Mouse (Mus musculus) effector memory CD4-positive, alpha-beta T cell, adult 5 months (primary cell): ENCODE measurements around the gene Sec24a. TPM values are rescaled to one million over a fixed set of nuclear protein-coding genes. Genes with fewer than 3 reads are reported as not detected.

Source experiments
- polyA plus RNA-seq: library from polyadenylated mRNA; unstranded; fragments of 100-300 nt; shearing (Covaris generic); gene quantifications from one replicate; pipeline ENCODE4 v1.2.1, GENCODE M21; 2017

Sec24a gene
- 33.1 TPM for polyA plus RNA-seq

DNA sequence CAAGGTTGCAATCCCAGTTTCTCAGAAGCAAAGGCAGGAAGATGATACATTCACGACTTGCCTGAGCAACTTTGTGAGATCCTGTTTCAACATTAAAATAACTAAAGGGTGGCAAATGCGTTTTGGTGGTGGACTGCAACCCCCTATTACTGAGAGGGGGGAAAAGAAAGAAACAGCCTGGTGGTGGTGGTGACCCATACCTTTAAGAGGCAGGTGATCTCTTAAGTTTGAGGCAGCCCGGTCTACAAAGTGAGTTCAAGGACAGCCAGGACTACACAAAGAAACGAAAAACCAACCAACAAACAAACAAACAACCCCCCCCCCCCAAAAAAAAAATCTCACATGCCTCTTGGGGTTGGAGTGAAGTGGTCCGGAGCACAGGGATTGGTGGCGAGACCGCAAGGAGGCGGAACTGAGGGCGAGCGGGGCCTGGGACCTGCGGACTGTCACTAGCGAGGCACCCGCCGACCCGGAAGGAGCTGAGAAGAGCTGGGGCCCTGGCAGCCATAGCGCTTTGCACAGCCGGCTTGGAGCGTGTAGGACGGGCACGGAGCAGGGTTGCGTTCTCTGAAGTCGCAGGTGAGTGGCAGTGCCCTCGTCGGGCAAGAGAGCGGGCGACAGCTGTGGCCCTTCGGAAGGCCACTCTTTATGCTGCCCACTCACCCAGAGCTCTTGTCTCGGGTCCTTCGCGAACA is at the start of gene Sec24a, which contains the start of gene Sar1b:
Sec24a (minus strand) TSS at position 422 of the 695 bp plus-strand sequence.
Sar1b (plus strand) TSS at position 475 of the 695 bp plus-strand sequence.

DNA sequence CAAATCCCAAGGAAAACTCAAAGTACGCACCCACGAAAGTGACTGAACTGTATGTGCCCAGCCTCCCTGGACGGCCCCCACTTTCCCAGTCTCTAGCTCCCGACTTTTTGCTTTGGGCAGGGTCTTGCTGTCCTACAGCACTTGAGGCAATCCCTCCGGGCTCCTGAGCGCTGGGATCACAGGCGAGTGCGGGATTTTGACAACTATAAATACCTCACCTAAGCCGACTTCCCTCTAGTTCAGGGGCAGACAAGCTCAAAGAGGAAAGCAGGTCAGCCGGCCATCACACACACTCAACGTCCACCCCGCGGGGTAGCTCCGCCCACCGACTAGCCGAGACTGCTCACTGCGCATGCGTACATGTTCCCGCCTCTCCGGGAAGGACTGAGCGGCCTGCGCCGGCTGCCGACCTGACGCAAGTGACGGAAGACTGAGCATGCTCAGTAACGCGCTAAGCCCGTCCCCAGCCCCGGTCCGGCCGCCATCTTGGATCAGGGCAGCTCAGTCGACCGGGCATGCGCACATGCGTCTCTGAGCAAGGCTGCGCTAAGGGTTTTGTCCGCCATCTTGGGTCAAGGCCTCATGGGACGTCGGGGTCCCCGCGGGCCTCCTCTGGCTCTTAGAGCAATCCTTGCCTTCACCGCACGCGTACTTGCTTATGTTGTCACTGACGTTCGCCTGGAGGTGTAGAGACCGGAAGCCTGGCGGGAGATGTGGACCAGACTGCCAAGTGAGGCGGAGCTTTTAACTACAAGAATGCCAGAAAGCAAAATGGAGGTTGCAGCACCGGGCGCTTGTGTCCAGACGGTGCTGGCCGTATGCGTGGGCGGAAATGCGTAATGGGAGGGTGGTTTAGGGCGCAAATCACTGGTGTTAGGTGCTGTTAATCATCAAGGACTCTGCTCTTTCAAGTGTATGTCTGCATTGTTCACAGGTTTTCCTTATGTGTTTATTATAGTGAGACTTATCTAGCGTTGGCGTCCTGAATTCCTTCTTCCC is 74.8 kb downstream of the Sec24a start, which contains the start of gene 0610009B22Rik:
0610009B22Rik (minus strand) TSS at position 545 of the 999 bp plus-strand sequence.

DNA sequence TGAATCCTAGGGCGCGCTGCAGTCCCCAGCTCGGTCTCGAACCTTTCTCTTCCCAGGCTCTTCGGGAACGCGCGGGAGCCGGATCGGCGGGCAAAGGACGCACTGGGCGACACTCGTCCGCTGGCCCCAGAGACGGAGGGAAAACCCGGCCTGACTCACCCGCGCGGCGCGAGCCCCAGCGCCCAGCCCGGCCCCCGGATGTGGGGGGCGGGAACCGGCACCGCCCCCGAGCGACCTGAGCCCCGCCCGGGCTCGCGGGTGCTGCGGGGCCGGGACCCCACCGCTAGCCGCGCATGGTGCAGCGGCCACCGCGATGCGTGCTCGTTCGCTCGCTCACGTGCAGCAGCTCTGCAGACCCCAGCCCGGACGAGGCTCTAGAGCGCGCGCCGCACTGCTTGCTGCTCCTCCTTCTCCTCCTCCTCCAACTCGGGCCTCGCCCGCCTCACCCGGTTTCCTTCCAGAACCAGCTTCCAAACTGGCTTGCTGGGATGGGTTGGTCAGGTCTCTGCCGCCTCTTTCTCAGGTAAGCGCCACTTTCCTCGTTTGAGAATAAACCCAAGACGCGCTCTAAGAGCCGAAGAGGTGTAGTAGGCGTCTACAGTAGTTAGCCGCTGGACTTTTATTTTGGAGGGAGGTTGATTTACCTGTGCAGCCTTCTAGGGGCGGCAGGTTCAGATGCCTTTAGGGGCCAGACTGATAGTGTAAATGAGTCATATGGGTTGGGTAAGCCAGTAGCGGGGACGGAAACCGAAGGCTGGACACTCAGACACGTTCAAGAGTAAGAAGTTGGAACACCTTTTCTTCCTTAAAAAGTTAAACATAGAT is 112.5 kb downstream of the Sec24a start, which contains the start of the genes N4bp3 and D930048N14Rik:
N4bp3 (minus strand) TSS at position 152 of the 825 bp plus-strand sequence.
D930048N14Rik (plus strand) TSS at position 264 of the 825 bp plus-strand sequence.

Other genes with a start within 250 kb of the Sec24a start
- gene Phykpl, start 178.9 kb downstream of the Sec24a start, polyA plus RNA-seq: 17.5 TPM
- gene Hnrnpab, start 156.8 kb downstream of the Sec24a start, polyA plus RNA-seq: 493 TPM
- gene Nhp2, start 143.9 kb downstream of the Sec24a start, polyA plus RNA-seq: 51.1 TPM
- 67.4 TPM for gene Rmnd5b, start 127.7 kb downstream of the Sec24a start, polyA plus RNA-seq
- gene N4bp3, start 112.8 kb downstream of the Sec24a start, polyA plus RNA-seq: 8.2 TPM
- gene D930048N14Rik, start 112.7 kb downstream of the Sec24a start, polyA plus RNA-seq: 0.50 TPM
- gene 0610009B22Rik, start 74.8 kb downstream of the Sec24a start, polyA plus RNA-seq: 5.4 TPM
- gene Sar1b, start 53 bp upstream of the Sec24a start, polyA plus RNA-seq: 73.8 TPM
- 7.7 TPM for gene Jade2, start 94.0 kb upstream of the Sec24a start, polyA plus RNA-seq
- gene Cdkn2aipnl, start 204.0 kb upstream of the Sec24a start, polyA plus RNA-seq: 78.8 TPM
- 457 TPM for gene Ube2b, start 237.1 kb upstream of the Sec24a start, polyA plus RNA-seq
- gene Cdkl3, start 240.6 kb upstream of the Sec24a start, polyA plus RNA-seq: 4.4 TPM